Mouse (Mus musculus): ENCODE data around the gene Caprin1. TPM values are rescaled to one million over a fixed set of nuclear protein-coding genes. Genes with fewer than 3 reads are reported as not detected.

Caprin1 gene
- total and polyA plus RNA-seq, 2 experiments from 2014 or later, result 114 to 221 TPM

- no peak for TF ChIP-seq EP300 (IDR thresholded peaks at IDR 0.05; ENCODE audit: low read depth)
- no peak for TF ChIP-seq CTCF (IDR thresholded peaks at IDR 0.05; ENCODE audit: low read depth)
- Histone ChIP-seq H3K27me3 (ENCODE audit: control insufficient read depth, insufficient read depth, low read length) (no peaks in the 10 kb centered on the region), H3K4me3 (ENCODE audit: low read depth, low read length) (no peak overlapping the region), H3K36me3 (replicated peaks; ENCODE audit: control insufficient read depth, insufficient read depth, low read length) (no peaks in the 10 kb centered on the region), H3K9ac (replicated peaks; ENCODE audit: low read depth, low read length) (no peak overlapping the region), H3K27ac (ENCODE audit: low read depth) (no peak overlapping the region), H3K9me3 (replicated peaks; ENCODE audit: control insufficient read depth, low read length) (no peaks in the 10 kb centered on the region), H3K4me1 (ENCODE audit: control insufficient read depth, insufficient read depth) (no peaks in the 10 kb centered on the region), H3K4me2 (ENCODE audit: low read depth, low read length) (no peak overlapping the region)
- 72% methylated on average over 3 of the region's 3 CpGs for WGBS
- DNase-seq (ENCODE audit: low spot score) (no peak), ATAC-seq (ENCODE audit: insufficient read depth, low read depth) (no peak)
These were observed 41.0 kb upstream of the Caprin1 start for GRCm38 (mm10) chr2:103838483-103838882.

- H3K36me3 ChIP-seq (replicated peaks; ENCODE audit: control insufficient read depth, insufficient read depth, low read length), result no peaks in the 10 kb centered on the region
- 50% methylated on average over 4 of the region's 4 CpGs for WGBS
- no peak for DNase-seq (ENCODE audit: low spot score)
- no peak overlapping the region for H3K27ac ChIP-seq (ENCODE audit: low read depth)
- H3K27me3 ChIP-seq (ENCODE audit: control insufficient read depth, insufficient read depth, low read length), result no peaks in the 10 kb centered on the region
- H3K4me3 ChIP-seq (ENCODE audit: low read depth, low read length), result no peak overlapping the region
- TF ChIP-seq CTCF (IDR thresholded peaks at IDR 0.05; ENCODE audit: low read depth), result no peak
- H3K9ac ChIP-seq (replicated peaks; ENCODE audit: low read depth, low read length), result no peak overlapping the region
- no peak for ATAC-seq (ENCODE audit: insufficient read depth, low read depth)
- no peaks in the 10 kb centered on the region for H3K4me1 ChIP-seq (ENCODE audit: control insufficient read depth, insufficient read depth)
- no peaks in the 10 kb centered on the region for H3K9me3 ChIP-seq (replicated peaks; ENCODE audit: control insufficient read depth, low read length)
- H3K4me2 ChIP-seq (ENCODE audit: low read depth, low read length), result no peak overlapping the region
These were observed 39.7 kb upstream of the Caprin1 start for GRCm38 (mm10) chr2:103837166-103837565.

GRCm38 (mm10) chr2:103835614-103836395 lies 38.4 kb upstream of the Caprin1 start:
- Histone ChIP-seq H3K27ac (ENCODE audit: low read depth) (no peak overlapping the region), H3K36me3 (replicated peaks; ENCODE audit: control insufficient read depth, insufficient read depth, low read length) (no peaks in the 10 kb centered on the region), H3K4me1 (ENCODE audit: control insufficient read depth, insufficient read depth) (no peaks in the 10 kb centered on the region), H3K9me3 (replicated peaks; ENCODE audit: control insufficient read depth, low read length) (no peaks in the 10 kb centered on the region), H3K27me3 (ENCODE audit: control insufficient read depth, insufficient read depth, low read length) (no peaks in the 10 kb centered on the region), H3K4me2 (ENCODE audit: low read depth, low read length) (no peak overlapping the region), H3K4me3 (ENCODE audit: low read depth, low read length) (no peak overlapping the region), H3K9ac (replicated peaks; ENCODE audit: low read depth, low read length) (no peak overlapping the region)
- TF ChIP-seq EP300 (IDR thresholded peaks at IDR 0.05; ENCODE audit: low read depth) (no peak), CTCF (IDR thresholded peaks at IDR 0.05; ENCODE audit: low read depth) (no peak)
- WGBS, result 63% methylated on average over 11 of the region's 11 CpGs
- DNase-seq (ENCODE audit: low spot score), result no peak
- ATAC-seq (ENCODE audit: insufficient read depth, low read depth), result no peak

DNA sequence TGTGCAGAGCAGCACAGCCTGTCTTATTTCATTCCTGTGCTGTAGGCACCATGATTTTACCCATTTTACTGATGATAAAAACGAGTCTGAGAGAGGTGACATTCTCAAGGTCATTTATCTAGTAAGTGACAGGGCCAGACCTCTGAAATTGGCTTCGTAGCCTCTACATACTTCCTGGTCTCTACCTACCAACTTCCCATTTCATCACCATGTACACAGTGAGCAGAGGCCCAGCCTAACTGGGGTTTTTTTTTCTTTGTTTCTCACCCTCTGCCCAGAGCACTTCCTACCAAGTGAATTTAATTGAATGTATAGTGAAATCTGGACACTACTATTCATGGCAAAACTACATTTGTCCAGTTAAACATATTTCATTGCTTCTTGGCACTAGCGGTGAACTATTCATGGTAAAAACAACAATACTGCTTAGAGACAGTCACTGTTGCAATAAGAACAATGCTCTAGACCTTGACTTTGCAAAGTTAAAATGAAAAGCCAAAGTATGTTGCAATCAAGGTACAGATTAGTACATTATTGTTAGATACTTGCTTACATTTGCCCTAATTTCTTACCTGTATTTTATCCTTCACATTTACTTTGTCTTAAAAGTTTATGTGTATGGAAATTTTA lies 36.5 kb upstream of the Caprin1 start:
- 60% methylated on average over 3 of the region's 3 CpGs for WGBS
- DNase-seq (ENCODE audit: low spot score), result no peak
- Histone ChIP-seq H3K9me3 (replicated peaks; ENCODE audit: control insufficient read depth, low read length) (no peaks in the 10 kb centered on the region), H3K9ac (replicated peaks; ENCODE audit: low read depth, low read length) (no peak overlapping the region), H3K4me2 (ENCODE audit: low read depth, low read length) (no peak overlapping the region), H3K4me3 (ENCODE audit: low read depth, low read length) (no peak overlapping the region), H3K27me3 (ENCODE audit: control insufficient read depth, insufficient read depth, low read length) (no peaks in the 10 kb centered on the region), H3K36me3 (replicated peaks; ENCODE audit: control insufficient read depth, insufficient read depth, low read length) (no peaks in the 10 kb centered on the region), H3K27ac (ENCODE audit: low read depth) (no peak overlapping the region), H3K4me1 (ENCODE audit: control insufficient read depth, insufficient read depth) (no peaks in the 10 kb centered on the region)
- no peak for ATAC-seq (ENCODE audit: insufficient read depth, low read depth)
- TF ChIP-seq CTCF (IDR thresholded peaks at IDR 0.05; ENCODE audit: low read depth), result no peak
- TF ChIP-seq EP300 (IDR thresholded peaks at IDR 0.05; ENCODE audit: low read depth), result no peak

GRCm38 (mm10) chr2:103832899-103833298 lies 35.5 kb upstream of the Caprin1 start:
- H3K4me2 ChIP-seq (ENCODE audit: low read depth, low read length), result no peak overlapping the region
- H3K27me3 ChIP-seq (ENCODE audit: control insufficient read depth, insufficient read depth, low read length), result no peaks in the 10 kb centered on the region
- H3K9ac ChIP-seq (replicated peaks; ENCODE audit: low read depth, low read length), result no peak overlapping the region
- DNase-seq (ENCODE audit: low spot score) (no peak), ATAC-seq (ENCODE audit: insufficient read depth, low read depth) (no peak)
- H3K9me3 ChIP-seq (replicated peaks; ENCODE audit: control insufficient read depth, low read length), result no peaks in the 10 kb centered on the region
- H3K27ac ChIP-seq (ENCODE audit: low read depth), result no peak overlapping the region
- 50% methylated on average over 5 of the region's 5 CpGs for WGBS
- H3K36me3 ChIP-seq (replicated peaks; ENCODE audit: control insufficient read depth, insufficient read depth, low read length), result no peaks in the 10 kb centered on the region
- no peaks in the 10 kb centered on the region for H3K4me1 ChIP-seq (ENCODE audit: control insufficient read depth, insufficient read depth)
- no peak overlapping the region for H3K4me3 ChIP-seq (ENCODE audit: low read depth, low read length)
- TF ChIP-seq CTCF (IDR thresholded peaks at IDR 0.05; ENCODE audit: low read depth), result no peak
- TF ChIP-seq EP300 (IDR thresholded peaks at IDR 0.05; ENCODE audit: low read depth), result no peak

All from heart, postnatal 0 days (tissue).